Mouse (Mus musculus) NIH3T3 (cell line): ENCODE measurements around the gene Impg2.

Source experiments
- DNase-seq: peaks from one replicate; pipeline ENCODE4 v3.0.0-alpha.2; 2012; ENCODE audit warnings: low read depth

The Impg2 gene

GRCm38 (mm10) chr16:56302996-56303395, 98.9 kb downstream of the Impg2 start:
- DNase-seq = no peak

GRCm38 (mm10) chr16:56304167-56304566, 100.1 kb downstream of the Impg2 start:
- no peak for DNase-seq

GRCm38 (mm10) chr16:56307575-56307974, 103.5 kb downstream of the Impg2 start:
- DNase-seq = peak; percentile 20

- DNase-seq = no peak
Observed at GRCm38 (mm10) chr16:56311291-56311690, 107.2 kb downstream of the Impg2 start.
